Mouse (Mus musculus): ENCODE measurements around the gene Afp. TPM values are rescaled to one million over a fixed set of nuclear protein-coding genes. Genes with fewer than 3 reads are reported as not detected.

Gene Afp
- total and polyA plus RNA-seq, 2 experiments = 0.23 to 1.9 TPM

DNA sequence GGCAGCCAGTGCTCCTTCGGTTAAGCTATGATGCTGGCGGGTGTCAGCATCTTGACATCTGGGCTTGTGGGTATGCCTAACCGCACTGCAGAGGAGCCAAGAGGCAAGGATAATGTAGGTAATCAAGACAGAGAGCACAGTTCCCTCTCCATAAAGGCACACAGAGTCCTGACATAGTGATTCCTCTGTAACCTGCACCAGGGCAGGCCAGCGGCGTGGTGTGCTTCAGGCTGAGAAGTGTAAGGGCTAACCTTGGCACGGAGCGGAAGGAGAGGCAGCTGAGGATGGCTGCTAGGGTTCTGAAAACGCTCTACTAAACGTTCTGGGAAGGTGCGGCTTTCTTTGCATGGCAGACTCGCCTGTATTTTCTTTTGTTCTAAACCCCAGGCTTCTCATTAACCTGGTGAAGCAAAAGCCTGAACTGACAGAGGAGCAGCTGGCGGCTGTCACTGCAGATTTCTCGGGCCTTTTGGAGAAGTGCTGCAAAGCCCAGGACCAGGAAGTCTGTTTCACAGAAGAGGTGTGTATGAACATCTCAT lies 16.9 kb downstream of the Afp start:
- Histone ChIP-seq H3K4me3 (ENCODE audit: insufficient read depth, low read depth, low read length) (no peak overlapping the region), H3K79me2 (ENCODE audit: control insufficient read depth, insufficient read depth, low read length) (no peaks in the 10 kb centered on the region), H3K4me1 (ENCODE audit: control insufficient read depth, insufficient read depth, low read length) (no peaks in the 10 kb centered on the region), H3K27ac (replicated peaks; ENCODE audit: insufficient read depth, low read depth, low read length) (no peak overlapping the region), H3K27me3 (ENCODE audit: control insufficient read depth, insufficient read depth, low read length) (no peaks in the 10 kb centered on the region), H3K36me3 (ENCODE audit: control insufficient read depth, insufficient read depth, low read length) (no peaks in the 10 kb centered on the region), H3K9ac (ENCODE audit: low read depth, low read length) (no peak overlapping the region)
- DNase-seq (ENCODE audit: extremely low read depth, low read depth, low spot score) = no peak
- WGBS = 84% methylated on average over 13 of the region's 13 CpGs
- TF ChIP-seq POLR2A (IDR thresholded peaks at IDR 0.05; ENCODE audit: extremely low read depth, insufficient read depth, low read length) (no peak), CTCF (IDR thresholded peaks at IDR 0.05; ENCODE audit: low read depth, low read length) (no peak)

DNA sequence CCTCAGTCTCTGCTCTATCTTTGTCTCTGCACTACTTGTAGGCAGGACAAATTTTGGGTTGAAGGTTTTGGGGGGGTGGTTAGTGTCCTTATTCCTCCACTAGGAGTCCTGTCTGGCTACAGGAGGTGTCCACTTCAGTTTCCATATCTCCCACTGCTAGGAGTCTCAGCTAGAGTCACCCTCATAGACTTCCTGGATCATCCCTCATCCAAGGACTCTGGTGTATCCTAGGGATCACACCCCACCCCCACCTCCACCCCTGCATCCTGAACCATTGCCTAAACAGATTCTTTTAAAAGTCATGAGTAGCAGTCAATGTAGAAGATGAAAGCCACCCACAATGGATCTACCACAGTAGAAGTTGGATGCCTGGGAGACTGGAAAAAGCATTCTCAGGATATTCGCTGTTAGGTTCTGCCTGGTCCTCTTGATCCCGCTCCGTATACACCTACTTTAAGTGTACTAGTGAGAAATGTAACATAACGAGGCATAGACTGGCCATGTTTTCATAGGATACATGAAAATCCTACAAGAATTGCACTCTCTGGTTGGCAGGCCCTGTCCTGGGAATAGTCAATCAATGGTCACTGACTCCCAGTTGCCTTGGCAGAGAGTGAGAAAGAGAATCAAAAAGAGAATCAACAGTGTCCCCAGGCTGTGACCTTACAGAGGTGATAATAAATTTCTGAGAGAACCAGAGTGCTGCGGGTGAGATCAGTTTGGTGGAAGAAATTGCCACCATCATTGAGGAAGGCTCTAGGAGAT lies 19.5 kb downstream of the Afp start:
- H3K27ac ChIP-seq (replicated peaks; ENCODE audit: insufficient read depth, low read depth, low read length) = no peak overlapping the region
- TF ChIP-seq CTCF (IDR thresholded peaks at IDR 0.05; ENCODE audit: low read depth, low read length) = no peak
- TF ChIP-seq POLR2A (IDR thresholded peaks at IDR 0.05; ENCODE audit: extremely low read depth, insufficient read depth, low read length) = no peak

DNA sequence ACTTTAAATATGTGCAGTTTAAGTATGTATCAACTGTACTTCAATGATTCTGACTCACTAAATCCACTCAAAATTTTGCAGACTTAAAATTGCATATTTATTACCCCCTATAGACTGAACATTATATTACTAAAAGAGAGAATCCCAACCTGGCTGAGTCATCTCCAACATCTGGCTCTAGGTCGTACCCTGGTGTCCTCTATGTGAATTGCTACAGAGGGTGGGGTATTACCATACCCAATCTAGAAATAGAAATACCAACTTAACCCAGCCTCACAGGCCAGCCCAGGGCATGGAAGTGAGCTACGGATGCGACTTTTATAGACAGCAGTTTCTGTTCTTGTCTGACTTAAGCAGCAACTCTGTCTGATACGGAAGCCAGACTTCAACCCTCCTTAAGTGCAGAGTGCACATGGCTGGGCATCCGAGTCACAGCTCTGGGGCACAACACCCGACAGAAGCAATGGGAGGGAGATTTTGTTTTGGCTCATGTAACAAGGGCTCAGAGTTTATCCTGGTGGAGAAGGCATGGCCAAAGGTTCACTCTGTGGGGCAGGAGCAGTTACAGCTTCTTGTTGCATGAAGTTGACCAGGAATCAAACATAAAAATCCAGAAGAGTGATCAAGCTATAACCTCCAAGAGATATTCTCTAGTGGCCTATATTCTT lies 21.9 kb downstream of the Afp start:
- Histone ChIP-seq H3K27ac (replicated peaks; ENCODE audit: insufficient read depth, low read depth, low read length) (no peak overlapping the region), H3K4me1 (ENCODE audit: control insufficient read depth, insufficient read depth, low read length) (peaks cover 8% of the 10 kb centered on the region; the same call in 1 of the 2 replicates), H3K9ac (ENCODE audit: low read depth, low read length) (no peak overlapping the region), H3K79me2 (ENCODE audit: control insufficient read depth, insufficient read depth, low read length) (no peaks in the 10 kb centered on the region; the same call in 1 of the 2 replicates), H3K27me3 (ENCODE audit: control insufficient read depth, insufficient read depth, low read length) (no peaks in the 10 kb centered on the region), H3K36me3 (ENCODE audit: control insufficient read depth, insufficient read depth, low read length) (no peaks in the 10 kb centered on the region), H3K4me3 (ENCODE audit: insufficient read depth, low read depth, low read length) (no peak overlapping the region)
- TF ChIP-seq POLR2A (IDR thresholded peaks at IDR 0.05; ENCODE audit: extremely low read depth, insufficient read depth, low read length) (no peak), CTCF (IDR thresholded peaks at IDR 0.05; ENCODE audit: low read depth, low read length) (no peak)
- WGBS = 47% methylated on average over 6 of the region's 6 CpGs
- peak; percentile 91 for DNase-seq (ENCODE audit: extremely low read depth, low read depth, low spot score)

More for the DNA sequence above, 19.5 kb downstream of the Afp start:
- H3K4me3 ChIP-seq (ENCODE audit: insufficient read depth, low read depth, low read length) = no peak overlapping the region
- H3K9ac ChIP-seq (ENCODE audit: low read depth, low read length) = no peak overlapping the region
- H3K79me2 ChIP-seq (ENCODE audit: control insufficient read depth, insufficient read depth, low read length) = no peaks in the 10 kb centered on the region; the same call in 1 of the 2 replicates
- no peaks in the 10 kb centered on the region for H3K27me3 ChIP-seq (ENCODE audit: control insufficient read depth, insufficient read depth, low read length)
- H3K4me1 ChIP-seq (ENCODE audit: control insufficient read depth, insufficient read depth, low read length) = peaks cover 3% of the 10 kb centered on the region; the same call in 1 of the 2 replicates
- 73% methylated on average over 5 of the region's 5 CpGs for WGBS
- DNase-seq (ENCODE audit: extremely low read depth, low read depth, low spot score) = peak; percentile 64
- no peaks in the 10 kb centered on the region for H3K36me3 ChIP-seq (ENCODE audit: control insufficient read depth, insufficient read depth, low read length)

DNA sequence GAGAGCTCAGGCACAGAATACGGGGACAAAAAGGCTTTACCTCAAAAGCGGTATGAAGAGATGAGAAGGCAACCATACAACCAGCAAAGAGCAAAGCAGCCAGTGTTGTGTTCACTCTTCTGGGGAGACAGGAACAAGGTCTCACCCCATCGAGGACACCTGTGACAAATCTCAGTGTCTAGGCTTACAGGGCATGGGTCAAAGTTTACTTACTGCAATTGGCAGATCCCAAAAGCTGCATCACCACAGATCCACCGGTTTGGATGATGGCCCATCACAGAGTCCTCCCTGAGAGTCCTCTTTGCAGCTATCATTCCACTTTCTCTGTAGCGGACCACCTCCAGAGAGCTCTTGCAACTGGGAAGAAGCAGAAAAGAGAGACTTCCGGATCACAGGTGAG lies 25.0 kb downstream of the Afp start:
- no peak for TF ChIP-seq POLR2A (IDR thresholded peaks at IDR 0.05; ENCODE audit: extremely low read depth, insufficient read depth, low read length)
- DNase-seq (ENCODE audit: extremely low read depth, low read depth, low spot score) = peak; percentile 94
- Histone ChIP-seq H3K27me3 (ENCODE audit: control insufficient read depth, insufficient read depth, low read length) (no peaks in the 10 kb centered on the region), H3K36me3 (ENCODE audit: control insufficient read depth, insufficient read depth, low read length) (no peaks in the 10 kb centered on the region), H3K4me1 (ENCODE audit: control insufficient read depth, insufficient read depth, low read length) (peaks cover 12% of the 10 kb centered on the region; the same call in 1 of the 2 replicates), H3K9ac (ENCODE audit: low read depth, low read length) (peak overlapping the region; percentile 21), H3K27ac (replicated peaks; ENCODE audit: insufficient read depth, low read depth, low read length) (0 out of 2 replicates have a peak overlapping the region, but pooled peaks have one; percentile 27), H3K79me2 (ENCODE audit: control insufficient read depth, insufficient read depth, low read length) (no peaks in the 10 kb centered on the region; the same call in 1 of the 2 replicates), H3K4me3 (ENCODE audit: insufficient read depth, low read depth, low read length) (no peak overlapping the region)
- 63% methylated on average over 6 of the region's 6 CpGs for WGBS

DNA sequence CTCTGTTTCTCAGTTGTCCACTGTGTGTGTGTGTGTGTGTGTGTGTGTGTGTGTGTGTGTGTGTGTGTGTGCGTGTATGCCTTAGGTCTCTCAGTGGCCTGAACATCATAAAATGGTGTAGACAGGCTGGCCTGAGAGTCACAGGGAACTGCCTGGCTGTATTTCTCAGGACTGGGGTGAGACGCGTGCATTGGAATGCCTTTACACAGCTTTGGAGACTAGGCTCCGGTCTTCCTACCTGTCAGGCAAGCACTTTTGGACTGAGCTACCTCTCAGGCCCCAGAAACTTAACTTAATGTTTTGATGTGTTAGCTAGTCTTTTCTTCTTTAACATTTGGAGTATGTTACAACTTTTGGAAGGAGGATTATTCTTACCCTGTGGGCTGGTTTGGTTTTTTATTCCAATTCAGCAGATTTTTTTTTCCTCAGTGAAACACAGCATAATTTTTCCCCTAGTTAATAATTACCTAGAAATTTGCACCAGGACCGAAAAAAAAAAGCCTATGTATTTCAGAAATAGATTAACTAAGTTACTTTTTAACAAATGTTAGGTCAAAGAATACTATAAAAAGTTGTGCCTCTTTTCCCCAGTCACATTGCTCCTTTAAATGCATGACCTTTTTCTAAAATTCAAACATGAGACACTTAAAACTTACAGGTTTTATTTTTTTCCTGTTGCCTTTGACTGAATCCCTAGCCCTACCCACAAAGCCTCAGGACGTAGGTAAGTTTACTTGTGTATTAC lies 28.0 kb downstream of the Afp start, which contains the start of gene Afm:
Gene Afm, plus strand, starts transcription at position 577 of the 745 bp plus-strand sequence.
- peak within 1 kb of the TSS; percentile 86 for H3K27ac ChIP-seq (replicated peaks; ENCODE audit: insufficient read depth, low read depth, low read length)
- TF ChIP-seq POLR2A (IDR thresholded peaks at IDR 0.05; ENCODE audit: extremely low read depth, insufficient read depth, low read length) (no peak), CTCF (IDR thresholded peaks at IDR 0.05; ENCODE audit: low read depth, low read length) (no peak)
- H3K36me3 ChIP-seq (ENCODE audit: control insufficient read depth, insufficient read depth, low read length) = peaks cover 14% of the 10 kb centered on the region
- H3K4me3 ChIP-seq (ENCODE audit: insufficient read depth, low read depth, low read length) = peak within 1 kb of the TSS; percentile 68
- peaks cover 20% of the 10 kb centered on the region; the same call in 1 of the 2 replicates for H3K4me1 ChIP-seq (ENCODE audit: control insufficient read depth, insufficient read depth, low read length)
- no peaks in the 10 kb centered on the region for H3K79me2 ChIP-seq (ENCODE audit: control insufficient read depth, insufficient read depth, low read length)
- H3K27me3 ChIP-seq (ENCODE audit: control insufficient read depth, insufficient read depth, low read length) = no peaks in the 10 kb centered on the region
- WGBS = 26% methylated on average over 6 of the region's 6 CpGs
- H3K9ac ChIP-seq (ENCODE audit: low read depth, low read length) = peak within 1 kb of the TSS; percentile 69
- peak; percentile 90 for DNase-seq (ENCODE audit: extremely low read depth, low read depth, low spot score)

Measured in liver, adult 2 months (tissue).